In the genomic region with DNA sequence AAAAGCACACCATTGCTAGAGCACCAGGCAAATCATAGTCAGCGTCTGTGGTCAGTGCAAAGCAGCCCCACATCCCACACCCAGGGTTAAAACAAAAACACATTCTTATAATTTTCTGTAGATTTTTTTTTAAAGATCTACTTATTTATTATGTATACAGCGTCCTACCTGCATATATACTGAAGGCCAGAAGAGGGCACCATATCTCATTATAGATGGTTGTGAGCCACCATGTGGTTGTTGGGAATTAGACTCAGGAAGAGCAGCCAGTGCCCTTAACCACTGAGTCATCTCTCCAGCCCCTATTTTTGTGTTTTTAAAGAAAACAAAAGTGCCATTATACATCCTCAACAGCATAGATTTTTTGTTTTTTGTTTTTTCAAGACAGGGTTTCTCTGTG, we compare ENCODE assay signal across 9 mouse cellular contexts. TPM values are rescaled to one million over a fixed set of nuclear protein-coding genes. Genes with fewer than 3 reads are reported as not detected.
DNase-seq lines count a peak whose midpoint lies in the region; ATAC-seq lines count a peak whose summit lies in the region.
"Had no signal": no experiment of that assay in that cellular context is flagged by ENCODE, and none has a peak within 500 bp of the region (broad histone marks: within the 10 kb centered on the region; RNA-seq: fewer than 3 reads in every experiment).

No protein-coding gene starts in this region.

- no peaks in the 10 kb centered on the region for H3K9me3 ChIP-seq in kidney, embryonic 15.5 days (replicated peaks)
- H3K9me3 ChIP-seq: stomach, embryonic 15.5 days had no signal

- 41% methylated on average over 2 of the region's 2 CpGs for WGBS in kidney, embryonic 15.5 days

- no peaks in the 10 kb centered on the region for H3K27me3 ChIP-seq in kidney, embryonic 15.5 days
- H3K27me3 ChIP-seq: stomach, embryonic 15.5 days had no signal

- H3K27ac ChIP-seq in kidney, embryonic 15.5 days, result no peak overlapping the region
- H3K27ac ChIP-seq: stomach, embryonic 15.5 days had no signal

- no peak overlapping the region for H3K4me3 ChIP-seq in kidney, embryonic 15.5 days (replicated peaks)
- H3K4me3 ChIP-seq: stomach, embryonic 15.5 days had no signal

- H3K36me3 ChIP-seq in kidney, embryonic 15.5 days, result no peaks in the 10 kb centered on the region
- H3K36me3 ChIP-seq: stomach, embryonic 15.5 days had no signal

- DNase-seq in kidney, adult 18-20 months, result peak; percentile 37
- DNase-seq in 416B (ENCODE audit: low read depth), result peak; percentile 84
- DNase-seq in fibroblast of lung, adult 2 months (ENCODE audit: low read depth), result peak; percentile 26
- peak; percentile 50 for DNase-seq in thymus, postnatal 14 days
- DNase-seq in spleen, adult 18-20 months, result no peak
- DNase-seq in right cerebral cortex, postnatal 36 days (ENCODE audit: low spot score in 2 of 2), result no peak

- H3K4me2 ChIP-seq in kidney, embryonic 15.5 days, result no peak overlapping the region
- H3K4me2 ChIP-seq: stomach, embryonic 15.5 days had no signal

- H3K9ac ChIP-seq in kidney, embryonic 15.5 days, result no peak overlapping the region
- H3K9ac ChIP-seq: stomach, embryonic 15.5 days had no signal

- no peak for ATAC-seq in kidney, embryonic 15.5 days (replicated peaks; ENCODE audit: low FRiP score)
- ATAC-seq in CD4-positive, CD25-positive, alpha-beta regulatory T cell, adult 4 months, result peak; percentile 16

- H3K4me1 ChIP-seq in kidney, embryonic 15.5 days, result peaks cover 19% of the 10 kb centered on the region

RNA-seq across cellular contexts. Expression of a gene that starts 4.4 kb away (rescaled TPM):
- 7.2 and 8.6 TPM in 2 replicates for polyA plus RNA-seq in kidney, embryonic 15.5 days (2015; fragmentation: Nextera tagmentation; extraction: Ambion mirVana)
- 10 to 100 TPM; 18.5 to 25.5 TPM for polyA plus RNA-seq in CD4-positive, CD25-positive, alpha-beta regulatory T cell, adult 4 months (2017; shearing (Covaris generic))

RNA-seq across cellular contexts. Expression of a gene that starts 4.8 kb away (rescaled TPM):
- polyA plus RNA-seq in kidney, embryonic 15.5 days (2015; fragmentation: Nextera tagmentation; extraction: Ambion mirVana), result 8.2 and 8.9 TPM in 2 replicates
- polyA plus RNA-seq in CD4-positive, CD25-positive, alpha-beta regulatory T cell, adult 4 months (2017; shearing (Covaris generic)), result 10 to 100 TPM; 10.9 to 11.3 TPM

RNA-seq across cellular contexts. Expression of a gene that starts 35.3 kb away (rescaled TPM):
- polyA plus RNA-seq in kidney, embryonic 15.5 days (2015; fragmentation: Nextera tagmentation; extraction: Ambion mirVana), result 35.2 and 37.7 TPM in 2 replicates
- 10 to 100 TPM; 32.3 to 44.9 TPM for polyA plus RNA-seq in CD4-positive, CD25-positive, alpha-beta regulatory T cell, adult 4 months (2017; shearing (Covaris generic))

RNA-seq across cellular contexts. Expression of a gene that starts 42.5 kb away (rescaled TPM):
- polyA plus RNA-seq in kidney, embryonic 15.5 days (2015; fragmentation: Nextera tagmentation; extraction: Ambion mirVana), result 19.8 and 20.8 TPM in 2 replicates
- polyA plus RNA-seq in CD4-positive, CD25-positive, alpha-beta regulatory T cell, adult 4 months (2017; shearing (Covaris generic)), result 1 to 10 TPM; 1.3 to 2.5 TPM

RNA-seq across cellular contexts. Expression of a gene that starts 49.5 kb away (rescaled TPM):
- 76.3 and 83.0 TPM in 2 replicates for polyA plus RNA-seq in kidney, embryonic 15.5 days (2015; fragmentation: Nextera tagmentation; extraction: Ambion mirVana)
- polyA plus RNA-seq in CD4-positive, CD25-positive, alpha-beta regulatory T cell, adult 4 months (2017; shearing (Covaris generic)), result 10 to 100 TPM; 30.2 to 50.9 TPM

Comparison
In these comparisons a context has a peak if more than half of its experiments do, and no peak if none do; other contexts are left out.
1. DNase-seq: peak in kidney, adult 18-20 months (single experiment), 416B (single experiment), fibroblast of lung, adult 2 months (single experiment) and thymus, postnatal 14 days (single experiment); none in spleen, adult 18-20 months (0 of 2) and right cerebral cortex, postnatal 36 days (0 of 2).